Mouse (Mus musculus) intestine, postnatal 0 days (tissue): ENCODE results near the gene Stat5a. TPM values are rescaled to one million over a fixed set of nuclear protein-coding genes. Genes with fewer than 3 reads are reported as not detected.

Experiments
- ATAC-seq: fragments of 200-750 bp; cut with Nextera tagmentation; 2 replicates; pipeline ENCODE4 v1.8.0; 2017; ENCODE audit warnings: mild to moderate bottlenecking, moderate TSS enrichment, moderate library complexity
- H3K27ac ChIP-seq: fragments of 300-500 bp; sonication (generic); 2 replicates; pipeline ENCODE4 v1.5.1; 2014; ENCODE audit warnings: mild to moderate bottlenecking, low read depth, low read length, moderate library complexity
- H3K27me3 ChIP-seq: fragments of 300-500 bp; sonication (generic); replicated peaks from 2 replicates; pipeline ENCODE4 v1.6.1; 2014; ENCODE audit warnings: low read length, mixed read lengths; ENCODE audit not compliant: control insufficient read depth, insufficient read depth
- H3K36me3 ChIP-seq: fragments of 300-500 bp; sonication (generic); 2 replicates; pipeline ENCODE4 v1.6.1; 2014; ENCODE audit warnings: mild to moderate bottlenecking, moderate library complexity; ENCODE audit not compliant: control insufficient read depth, insufficient read depth
- H3K4me1 ChIP-seq: fragments of 300-500 bp; sonication (generic); replicated peaks from 2 replicates; pipeline ENCODE4 v1.6.1; 2014; ENCODE audit warnings: antibody characterized with exemption, low read length, mixed read lengths; ENCODE audit not compliant: control insufficient read depth, insufficient read depth
- H3K4me2 ChIP-seq: fragments of 300-500 bp; sonication (generic); replicated peaks from 2 replicates; pipeline ENCODE4 v1.6.1; 2014; ENCODE audit warnings: low read depth, mild to moderate bottlenecking, moderate library complexity
- H3K4me3 ChIP-seq: fragments of 300-500 bp; sonication (generic); 2 replicates; pipeline ENCODE4 v1.5.1; 2014; ENCODE audit warnings: low read depth, low read length
- H3K9ac ChIP-seq: fragments of 300-500 bp; sonication (generic); 2 replicates; pipeline ENCODE4 v1.6.1; 2014; ENCODE audit warnings: mild to moderate bottlenecking, low read depth, low read length
- H3K9me3 ChIP-seq: fragments of 300-500 bp; sonication (generic); 2 replicates; pipeline ENCODE4 v1.6.1; 2016; ENCODE audit warnings: mixed run types; ENCODE audit not compliant: control insufficient read depth
- CTCF ChIP-seq: sonication (generic); IDR thresholded peaks from 2 replicates; pipeline ENCODE4 v1.5.1; 2016; ENCODE audit warnings: low read depth, mild to moderate bottlenecking, control low read depth, antibody characterized with exemption, moderate library complexity
- WGBS: fragments of 180-500 bp; shearing (Covaris S2); extraction: QIAGEN DNeasy Blood & Tissue Kit; methylation state at CpG from one replicate; pipeline ENCODE4 v1.1.7; 2014; 5-methylcytosine and 5-hydroxymethylcytosine counted together
- polyA plus RNA-seq: library from polyadenylated mRNA; unstranded; fragments of >200 nt; fragmentation: Nextera tagmentation; extraction: Ambion mirVana; gene quantifications from 2 replicates; pipeline ENCODE4 v1.2.1, GENCODE M21; 2015

The Stat5a gene
- polyA plus RNA-seq, 1 experiment from 2014 or later, result 4.8 TPM

- Histone ChIP-seq H3K27me3 (no peaks in the 10 kb centered on the region), H3K4me2 (no peak overlapping the region), H3K27ac (no peak overlapping the region), H3K4me3 (no peak overlapping the region), H3K9ac (no peak overlapping the region), H3K4me1 (no peaks in the 10 kb centered on the region), H3K9me3 (no peaks in the 10 kb centered on the region), H3K36me3 (no peaks in the 10 kb centered on the region)
- ATAC-seq, result no peak
- WGBS, result 88% methylated on average over 3 of the region's 3 CpGs
- TF ChIP-seq CTCF, result no peak
Observed at GRCm38 (mm10) chr11:100927386-100927785, 68.2 kb downstream of the Stat5a start.

DNA sequence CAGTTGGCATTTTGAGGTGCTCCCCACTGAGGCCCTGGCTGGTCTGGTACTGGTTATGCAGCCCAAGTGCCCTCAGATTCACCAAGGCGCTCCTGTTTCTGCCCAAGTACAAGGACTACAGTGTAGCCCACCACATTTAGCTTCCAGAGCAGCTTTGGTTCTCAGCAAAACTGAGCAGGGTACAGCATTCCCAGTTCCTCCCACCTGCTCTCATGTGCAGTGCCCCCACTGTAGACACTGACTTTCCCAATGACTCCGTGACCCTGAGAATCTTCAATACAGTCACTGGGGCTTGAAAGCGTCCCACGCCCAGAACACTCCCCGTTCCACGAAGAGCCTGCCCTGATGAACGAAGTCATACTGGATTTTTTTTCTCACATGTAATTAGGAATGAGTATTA lies 71.5 kb downstream of the Stat5a start:
- no peak overlapping the region for H3K4me3 ChIP-seq
- WGBS, result 42% methylated on average over 7 of the region's 7 CpGs
- H3K4me2 ChIP-seq, result no peak overlapping the region
- H3K4me1 ChIP-seq, result 0 out of 2 replicates have a peak, but pooled peaks cover 12% of the 10 kb centered on the region
- H3K36me3 ChIP-seq, result no peaks in the 10 kb centered on the region
- no peak for TF ChIP-seq CTCF
- no peak overlapping the region for H3K9ac ChIP-seq
- no peaks in the 10 kb centered on the region for H3K27me3 ChIP-seq
- no peaks in the 10 kb centered on the region for H3K9me3 ChIP-seq
- ATAC-seq, result no peak
- no peak overlapping the region for H3K27ac ChIP-seq

DNA sequence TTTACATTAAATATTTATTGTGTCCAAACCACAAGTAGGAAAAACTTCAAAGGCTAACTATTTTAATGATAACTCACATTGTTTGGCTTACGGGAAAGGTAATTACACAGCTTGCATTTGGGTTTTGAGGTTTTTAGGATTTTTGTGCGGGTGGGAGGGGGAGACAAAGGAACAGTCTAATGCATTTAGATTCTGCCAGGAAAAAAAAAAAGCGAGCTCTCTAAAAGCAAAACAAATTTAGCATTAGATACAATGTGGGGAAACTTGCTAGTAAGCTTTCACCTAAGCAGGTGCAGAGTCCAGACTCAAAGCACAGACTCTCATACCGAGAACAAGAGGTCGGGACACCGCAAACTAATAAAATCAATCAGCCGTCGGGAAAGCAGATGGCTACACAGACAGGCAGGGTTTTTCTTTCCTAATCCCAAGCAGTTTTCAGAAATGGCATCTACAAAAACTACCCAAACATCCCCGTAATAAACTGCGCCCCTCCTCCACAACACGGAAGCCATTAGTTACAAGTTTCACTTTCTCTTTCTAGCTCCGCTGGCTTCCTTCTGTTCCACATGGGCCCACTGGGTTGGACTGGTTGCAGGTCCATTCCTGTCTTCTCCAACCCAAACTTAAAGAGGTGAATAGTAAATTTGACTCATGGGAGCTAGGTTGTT lies 72.2 kb downstream of the Stat5a start:
- 15% methylated on average over 12 of the region's 12 CpGs for WGBS
- Histone ChIP-seq H3K9ac (peak overlapping the region; percentile 22; the same call in 1 of the 2 replicates), H3K27ac (peak overlapping the region; percentile 69), H3K36me3 (no peaks in the 10 kb centered on the region), H3K27me3 (no peaks in the 10 kb centered on the region), H3K9me3 (no peaks in the 10 kb centered on the region), H3K4me1 (0 out of 2 replicates have a peak, but pooled peaks cover 12% of the 10 kb centered on the region), H3K4me2 (peak overlapping the region; percentile 58), H3K4me3 (peak overlapping the region; percentile 44)
- no peak for TF ChIP-seq CTCF
- peak; percentile 59; the same call in 1 of the 2 replicates for ATAC-seq

Other genes with a start within 250 kb of the Stat5a start
- 52.2 and 55.7 TPM in 2 replicates for gene Nkiras2, start 240.1 kb upstream of the Stat5a start, polyA plus RNA-seq
- gene Dnajc7, start 239.2 kb upstream of the Stat5a start, polyA plus RNA-seq, result 72.9 and 80.2 TPM in 2 replicates
- gene Zfp385c, start 166.9 kb upstream of the Stat5a start, polyA plus RNA-seq, result 0.09 and 0.20 TPM in 2 replicates
- 9.8 and 10.0 TPM in 2 replicates for gene Dhx58, start 155.1 kb upstream of the Stat5a start, polyA plus RNA-seq
- 11.8 and 12.3 TPM in 2 replicates for gene Kat2a, start 146.9 kb upstream of the Stat5a start, polyA plus RNA-seq
- 0.44 and 0.65 TPM in 2 replicates for gene Hspb9, start 145.5 kb upstream of the Stat5a start, polyA plus RNA-seq
- 62.2 and 62.7 TPM in 2 replicates for gene Rab5c, start 121.1 kb upstream of the Stat5a start, polyA plus RNA-seq
- 0.04 and 0.12 TPM in 2 replicates for gene Kcnh4, start 99.4 kb upstream of the Stat5a start, polyA plus RNA-seq
- gene Hcrt, start 96.4 kb upstream of the Stat5a start, polyA plus RNA-seq, result not detected in 2 replicates
- 5.2 and 5.5 TPM in 2 replicates for gene Ghdc, start 88.4 kb upstream of the Stat5a start, polyA plus RNA-seq
- gene Stat5b, start 8.6 kb upstream of the Stat5a start, polyA plus RNA-seq, result 13.0 and 13.3 TPM in 2 replicates
- gene Stat3, start 80.2 kb downstream of the Stat5a start, polyA plus RNA-seq, result 61.2 and 68.6 TPM in 2 replicates
- gene Cavin1, start 111.5 kb downstream of the Stat5a start, polyA plus RNA-seq, result 191 and 207 TPM in 2 replicates
- 62.1 and 67.2 TPM in 2 replicates for gene Atp6v0a1, start 150.1 kb downstream of the Stat5a start, polyA plus RNA-seq
- gene Naglu, start 210.7 kb downstream of the Stat5a start, polyA plus RNA-seq, result 25.6 and 25.8 TPM in 2 replicates
- 0.08 TPM in 1 of 2 replicates, not detected in the other for gene Hsd17b1, start 219.1 kb downstream of the Stat5a start, polyA plus RNA-seq
- 28.0 TPM in 2 replicates for gene Coasy, start 223.2 kb downstream of the Stat5a start, polyA plus RNA-seq
- gene Mlx, start 227.9 kb downstream of the Stat5a start, polyA plus RNA-seq, result 93.3 and 96.4 TPM in 2 replicates
- 9.1 and 10.5 TPM in 2 replicates for gene Psmc3ip, start 236.1 kb downstream of the Stat5a start, polyA plus RNA-seq